Mouse (Mus musculus) C2C12 (cell line): ENCODE results near the gene Gm44805.

Experiments used
- CTCF ChIP-seq: IDR thresholded peaks from one replicate; pipeline ENCODE4 v1.5.1; 2011; ENCODE audit not compliant: control insufficient read depth, insufficient read depth, insufficient read length
- MAX ChIP-seq: IDR thresholded peaks from one replicate; pipeline ENCODE4 v1.6.1; 2011; ENCODE audit warnings: mild to moderate bottlenecking, control low read depth
- MYOG ChIP-seq: IDR thresholded peaks from one replicate; pipeline ENCODE4 v1.6.1; 2011; ENCODE audit not compliant: control insufficient read depth, insufficient read length; ENCODE audit errors: extremely low read depth
- USF1 ChIP-seq: IDR thresholded peaks from one replicate; pipeline ENCODE4 v1.6.1; 2011; ENCODE audit warnings: low read depth, mild to moderate bottlenecking, control low read depth, moderate library complexity

- TF ChIP-seq CTCF = no peak
- no peak for TF ChIP-seq USF1
- no peak for TF ChIP-seq MAX
- TF ChIP-seq MYOG = no peak
These were observed 45.3 kb upstream of the Gm44805 start for GRCm38 (mm10) chr7:19726541-19726940.
